Mouse (Mus musculus) forebrain, embryonic 13.5 days (tissue): ENCODE data around the gene Tespa1. TPM values are rescaled to one million over a fixed set of nuclear protein-coding genes. Genes with fewer than 3 reads are reported as not detected.
"Not testable (repeated sequence)": the region's sequence is repeated elsewhere in the genome, so short reads cannot be mapped to it uniquely, and the experiment has no call there.

ENCODE experiments used
- ATAC-seq: fragments of 200-750 bp; cut with Nextera tagmentation; 2 replicates; pipeline ENCODE4 v1.8.0; 2017
- H3K27ac ChIP-seq: fragments of 300-500 bp; sonication (generic); 2 replicates; pipeline ENCODE4 v1.5.1; 2015; ENCODE audit warnings: inconsistent platforms, mild to moderate bottlenecking, moderate library complexity
- H3K27me3 ChIP-seq: fragments of 300-500 bp; sonication (generic); 2 replicates; pipeline ENCODE4 v1.6.1; 2015; ENCODE audit warnings: mild to moderate bottlenecking, inconsistent platforms
- H3K36me3 ChIP-seq: fragments of 300-500 bp; sonication (generic); 2 replicates; pipeline ENCODE4 v1.6.1; 2015; ENCODE audit warnings: mild to moderate bottlenecking, inconsistent platforms; ENCODE audit not compliant: poor library complexity, severe bottlenecking
- H3K4me1 ChIP-seq: fragments of 300-500 bp; sonication (generic); 2 replicates; pipeline ENCODE4 v1.6.1; 2015; ENCODE audit warnings: inconsistent platforms
- H3K4me2 ChIP-seq: fragments of 300-500 bp; sonication (generic); 2 replicates; pipeline ENCODE4 v1.6.1; 2015; ENCODE audit warnings: inconsistent platforms, mild to moderate bottlenecking, moderate library complexity
- H3K4me3 ChIP-seq: fragments of 300-500 bp; sonication (generic); 2 replicates; pipeline ENCODE4 v1.5.1; 2015; ENCODE audit warnings: mild to moderate bottlenecking, inconsistent platforms
- H3K9ac ChIP-seq: fragments of 300-500 bp; sonication (generic); 2 replicates; pipeline ENCODE4 v1.6.1; 2015; ENCODE audit warnings: mild to moderate bottlenecking, inconsistent platforms
- H3K9me3 ChIP-seq: fragments of 300-500 bp; sonication (generic); replicated peaks from 2 replicates; pipeline ENCODE4 v1.6.1; 2016; ENCODE audit warnings: inconsistent platforms
- WGBS: fragments of 180-500 bp; shearing (Covaris S2); methylation state at CpG from one replicate; pipeline ENCODE4 v1.1.7; 2015; 5-methylcytosine and 5-hydroxymethylcytosine counted together
- polyA plus RNA-seq: library from polyadenylated mRNA; unstranded; fragments of >200 nt; fragmentation: Nextera tagmentation; extraction: Ambion mirVana; gene quantifications from 2 replicates; pipeline ENCODE4 v1.2.1, GENCODE M21; 2015

Tespa1 gene
- polyA plus RNA-seq, 1 experiment from 2014 or later = not detected

DNA sequence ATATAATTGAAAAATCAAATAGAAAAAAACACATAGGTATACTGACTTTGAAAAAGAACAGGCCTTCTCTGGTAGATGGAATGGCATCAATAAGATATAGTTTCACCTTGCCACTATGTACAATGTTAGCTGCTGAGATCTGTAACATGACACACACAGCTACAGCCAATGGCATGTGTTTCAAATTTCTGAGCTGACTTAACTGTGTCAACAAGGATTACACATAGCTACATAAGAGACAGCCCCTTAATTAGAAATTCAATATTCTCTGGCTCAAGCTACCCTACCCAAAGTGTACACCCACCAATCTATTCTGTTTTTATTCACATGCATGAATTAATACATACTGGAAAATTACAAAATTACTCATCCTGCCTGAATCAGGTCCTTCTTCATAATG, 45.7 kb downstream of the Tespa1 start:
- no peak overlapping the region for H3K4me3 ChIP-seq
- H3K27me3 ChIP-seq = no peaks in the 10 kb centered on the region
- H3K4me1 ChIP-seq = no peaks in the 10 kb centered on the region
- H3K36me3 ChIP-seq = no peaks in the 10 kb centered on the region
- H3K4me2 ChIP-seq = no peak overlapping the region
- ATAC-seq = no peak
- no peak overlapping the region for H3K27ac ChIP-seq
- no peak overlapping the region for H3K9ac ChIP-seq
- no peaks in the 10 kb centered on the region for H3K9me3 ChIP-seq

DNA sequence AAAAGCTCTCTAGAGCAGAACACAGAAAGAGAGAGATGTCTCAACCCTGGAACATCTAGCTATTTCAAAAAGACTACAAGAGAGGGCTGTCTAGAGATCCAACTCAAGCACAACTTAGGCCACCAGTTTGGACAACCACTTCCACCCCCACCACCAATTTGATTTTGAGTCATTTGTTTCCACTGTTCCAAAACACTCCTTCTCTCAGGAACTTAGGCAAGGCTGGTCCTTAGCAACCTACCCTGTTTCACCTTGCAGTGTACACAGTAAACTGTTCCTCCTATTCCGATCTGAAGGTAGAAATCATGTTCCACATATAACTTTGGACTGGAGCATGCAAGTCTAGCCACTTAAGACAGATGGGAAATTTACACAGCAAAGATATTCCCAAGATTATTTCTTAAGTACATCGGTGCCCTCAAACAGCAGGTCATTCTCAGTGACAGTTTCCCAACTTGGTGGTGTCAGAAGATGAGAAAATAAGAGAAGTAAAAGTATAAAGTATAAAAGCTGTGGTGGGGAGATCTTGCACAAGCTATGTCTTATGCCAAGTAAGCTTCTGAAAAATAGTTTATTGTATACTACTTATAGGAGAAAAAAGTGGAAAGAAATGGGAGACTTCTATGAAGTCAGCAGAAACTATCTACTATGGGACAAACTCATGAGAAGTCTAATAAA, 47.5 kb downstream of the Tespa1 start:
- Histone ChIP-seq H3K27me3 (no peaks in the 10 kb centered on the region), H3K4me2 (no peak overlapping the region), H3K9ac (no peak overlapping the region), H3K4me1 (no peaks in the 10 kb centered on the region), H3K36me3 (no peaks in the 10 kb centered on the region), H3K4me3 (no peak overlapping the region), H3K9me3 (no peaks in the 10 kb centered on the region), H3K27ac (no peak overlapping the region)
- no peak for ATAC-seq
- WGBS = 91% methylated on average over 2 of the region's 2 CpGs

DNA sequence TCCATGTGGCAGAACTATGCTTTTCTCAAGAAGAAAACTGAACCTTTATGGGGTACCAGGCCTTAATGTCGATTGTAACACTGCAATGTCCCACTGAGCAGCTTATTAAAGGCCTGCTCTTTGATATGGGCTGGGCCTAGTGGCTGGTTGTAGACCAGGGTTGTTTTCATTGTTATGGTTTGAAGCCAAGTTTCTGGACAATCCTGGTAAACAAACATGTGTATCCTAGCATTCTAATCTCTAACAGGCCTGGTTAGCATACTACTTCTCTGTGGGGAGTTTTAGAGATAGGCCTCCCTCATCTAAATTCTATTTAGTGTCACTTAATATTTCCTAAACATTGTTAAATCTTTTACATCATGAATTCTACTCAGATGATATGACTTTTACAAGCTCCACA, 49.0 kb downstream of the Tespa1 start:
- Histone ChIP-seq H3K4me2 (no peak overlapping the region), H3K9me3 (no peaks in the 10 kb centered on the region), H3K27ac (no peak overlapping the region), H3K9ac (no peak overlapping the region), H3K4me3 (no peak overlapping the region), H3K36me3 (no peaks in the 10 kb centered on the region), H3K4me1 (no peaks in the 10 kb centered on the region), H3K27me3 (no peaks in the 10 kb centered on the region)
- 44% methylated on average over 1 of the region's 1 CpGs for WGBS
- ATAC-seq = no peak

DNA sequence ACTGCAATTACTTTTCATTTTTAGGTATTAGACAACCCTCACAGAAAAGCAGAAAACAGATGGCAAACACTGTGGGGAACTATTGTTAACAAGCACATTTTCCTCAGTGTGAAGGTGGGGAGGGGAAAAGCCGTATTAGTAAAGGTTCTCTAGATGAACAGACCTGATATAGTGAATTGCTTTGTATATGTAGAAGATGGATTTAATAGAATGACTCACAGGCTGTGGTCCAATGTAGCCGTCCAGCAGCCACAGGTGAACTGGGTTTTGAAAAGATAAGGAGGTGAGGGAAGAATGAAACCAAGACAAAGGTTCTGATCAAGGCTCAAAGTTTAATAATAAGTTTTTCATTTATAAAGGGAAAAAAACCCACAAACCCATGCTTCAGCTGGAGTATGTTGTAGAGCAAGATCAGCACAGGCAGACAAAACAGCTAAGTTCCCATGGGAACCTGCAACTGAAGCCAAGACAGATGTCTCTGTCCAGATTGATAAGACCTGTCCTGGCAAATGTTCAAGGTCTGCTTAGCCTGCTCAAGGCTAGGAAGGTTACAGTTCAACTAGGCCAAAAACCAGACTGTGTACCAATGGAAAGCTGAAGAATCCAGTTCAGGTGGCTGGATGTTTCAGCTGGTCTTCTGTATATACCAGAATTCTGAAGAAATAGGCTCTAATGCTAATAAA, 50.0 kb downstream of the Tespa1 start:
- Histone ChIP-seq H3K27me3 (no peaks in the 10 kb centered on the region), H3K9ac (no peak overlapping the region), H3K4me2 (no peak overlapping the region), H3K9me3 (no peaks in the 10 kb centered on the region), H3K4me1 (no peaks in the 10 kb centered on the region), H3K27ac (no peak overlapping the region), H3K36me3 (no peaks in the 10 kb centered on the region), H3K4me3 (no peak overlapping the region)
- ATAC-seq = no peak
- 87% methylated on average over 2 of the region's 2 CpGs for WGBS

DNA sequence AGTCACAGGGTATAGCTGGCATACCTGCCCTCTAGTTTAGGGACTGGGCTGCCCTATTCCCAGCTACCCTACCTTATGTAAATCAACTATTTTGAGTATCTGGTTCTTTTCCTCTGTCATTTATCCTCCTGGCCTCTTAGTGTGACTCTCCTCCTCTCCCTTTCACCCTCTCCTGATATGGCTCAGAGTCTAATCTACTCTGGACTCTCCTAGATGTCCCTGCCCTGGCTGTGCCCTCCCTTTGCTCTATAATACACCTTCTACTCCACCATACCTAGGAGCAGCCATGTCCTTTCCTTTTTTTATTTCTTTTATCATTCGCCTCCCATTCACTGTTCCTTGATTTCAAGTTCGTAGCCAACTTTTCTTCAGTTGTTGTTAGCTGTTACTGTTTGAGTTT, 52.5 kb downstream of the Tespa1 start:
- H3K36me3 ChIP-seq = no peaks in the 10 kb centered on the region
- H3K27ac ChIP-seq = no peak overlapping the region
- H3K4me3 ChIP-seq = no peak overlapping the region
- 77% methylated on average over 2 of the region's 2 CpGs for WGBS
- ATAC-seq = no peak
- no peaks in the 10 kb centered on the region for H3K4me1 ChIP-seq
- no peaks in the 10 kb centered on the region for H3K9me3 ChIP-seq
- no peak overlapping the region for H3K4me2 ChIP-seq
- H3K9ac ChIP-seq = no peak overlapping the region
- no peaks in the 10 kb centered on the region for H3K27me3 ChIP-seq

DNA sequence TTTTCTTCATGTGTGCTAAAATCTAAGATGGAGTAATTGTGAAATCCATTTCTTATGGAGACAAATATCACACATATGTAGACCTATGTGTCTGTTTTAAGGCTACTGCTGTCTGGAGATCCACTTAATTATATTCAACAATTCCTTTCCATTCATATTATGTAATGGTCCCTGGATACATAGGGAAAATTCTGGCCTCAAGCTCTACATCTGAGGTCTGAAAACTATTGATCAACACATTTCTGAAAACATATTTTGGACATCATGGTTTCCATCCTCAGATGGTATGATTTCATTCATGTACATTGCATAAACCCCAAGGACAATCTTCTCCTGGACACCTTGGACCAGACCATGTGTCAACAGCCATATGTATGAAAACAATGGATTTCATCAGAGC, 71.6 kb downstream of the Tespa1 start, which contains the start of gene Vmn2r84:
TSS of gene Vmn2r84 (minus strand) at position 101 of the 400 bp plus-strand sequence.
- Histone ChIP-seq H3K27ac (no peak within 1 kb of the TSS), H3K9me3 (no peaks in the 10 kb centered on the region), H3K9ac (no peak within 1 kb of the TSS), H3K4me3 (no peak within 1 kb of the TSS), H3K27me3 (no peaks in the 10 kb centered on the region), H3K4me1 (no peaks in the 10 kb centered on the region), H3K36me3 (no peaks in the 10 kb centered on the region), H3K4me2 (no peak within 1 kb of the TSS)
- ATAC-seq = no peak

DNA sequence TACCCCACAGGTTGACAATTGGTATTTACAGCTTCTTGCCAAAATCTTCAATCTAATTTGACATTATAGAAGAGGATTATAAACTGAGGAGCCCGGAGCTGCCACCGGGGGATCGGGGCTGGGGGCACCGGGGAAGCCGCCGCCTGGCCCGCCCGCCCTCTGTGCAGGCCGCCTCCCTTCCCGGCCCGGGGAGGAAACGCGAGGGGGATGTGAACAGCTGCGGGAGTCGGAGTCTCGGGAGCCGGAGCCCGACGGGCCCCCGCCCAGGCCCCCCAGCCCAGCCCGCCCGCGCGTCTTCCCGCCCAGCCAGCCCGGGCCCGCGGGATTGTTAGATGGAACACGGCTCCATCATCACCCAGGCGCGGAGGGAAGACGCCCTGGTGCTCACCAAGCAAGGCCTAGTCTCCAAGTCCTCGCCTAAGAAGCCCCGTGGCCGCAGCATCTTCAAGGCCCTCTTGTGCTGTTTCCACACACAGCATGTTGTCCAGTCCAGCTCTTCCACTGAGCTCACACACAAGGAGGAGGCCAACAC, 89.6 kb downstream of the Tespa1 start:
- not testable (repeated sequence) for H3K9ac ChIP-seq, H3K9me3 ChIP-seq, H3K36me3 ChIP-seq, H3K4me1 ChIP-seq, H3K4me3 ChIP-seq, H3K4me2 ChIP-seq, H3K27ac ChIP-seq, H3K27me3 ChIP-seq
- WGBS = 67% methylated on average over 14 of the region's 35 CpGs
- peak; percentile 63 for ATAC-seq

Other genes starting within 250 kb of the Tespa1 start
- gene Olfr823, start 207.5 kb upstream of the Tespa1 start, polyA plus RNA-seq = not detected in 2 replicates
- not detected in 2 replicates for gene Olfr824, start 192.9 kb upstream of the Tespa1 start, polyA plus RNA-seq
- not detected in 2 replicates for gene Olfr825, start 156.1 kb upstream of the Tespa1 start, polyA plus RNA-seq
- not detected in 2 replicates for gene Olfr826, start 138.7 kb upstream of the Tespa1 start, polyA plus RNA-seq
- not detected in 2 replicates for gene Olfr827, start 108.5 kb upstream of the Tespa1 start, polyA plus RNA-seq
- 4.4 and 4.7 TPM in 2 replicates for gene Neurod4, start 42.6 kb upstream of the Tespa1 start, polyA plus RNA-seq
- gene Vmn2r84, start 71.5 kb downstream of the Tespa1 start, polyA plus RNA-seq = not detected in 2 replicates
- gene Vmn2r85, start 106.8 kb downstream of the Tespa1 start, polyA plus RNA-seq = not detected in 2 replicates
- gene Vmn2r86, start 133.2 kb downstream of the Tespa1 start, polyA plus RNA-seq = not detected in 2 replicates
- 0.06 TPM in 1 of 2 replicates, not detected in the other for gene Vmn2r87, start 174.5 kb downstream of the Tespa1 start, polyA plus RNA-seq